Mouse (Mus musculus): Measurements from ENCODE around the gene Frat2.

- TF ChIP-seq CTCF (IDR thresholded peaks at IDR 0.05; ENCODE audit: low read depth, low read length) (no peak), POLR2A (IDR thresholded peaks at IDR 0.05; ENCODE audit: insufficient read depth, low read length) (no peak), EP300 (IDR thresholded peaks at IDR 0.05; ENCODE audit: insufficient read depth, low read depth, low read length) (no peak)
These were observed 12.1 kb downstream of the Frat2 start for GRCm38 (mm10) chr19:41835816-41836215.
